Mouse (Mus musculus) C2C12 (cell line): ENCODE results near the gene Tmco2.

Experiments used
- CEBPB ChIP-seq: IDR thresholded peaks from one replicate; pipeline ENCODE4 v1.6.1; 2011; ENCODE audit warnings: low read depth, mild to moderate bottlenecking, control low read depth, moderate library complexity
- CTCF ChIP-seq: IDR thresholded peaks from one replicate; pipeline ENCODE4 v1.5.1; 2011; ENCODE audit not compliant: control insufficient read depth, insufficient read depth, insufficient read length
- FOSL1 ChIP-seq: IDR thresholded peaks from one replicate; pipeline ENCODE4 v1.8.0; 2011; ENCODE audit warnings: mild to moderate bottlenecking, low read length; ENCODE audit not compliant: poor library complexity, insufficient read depth, severe bottlenecking
- MAX ChIP-seq: IDR thresholded peaks from one replicate; pipeline ENCODE4 v1.6.1; 2011; ENCODE audit warnings: mild to moderate bottlenecking, control low read depth
- MYOD1 ChIP-seq: IDR thresholded peaks from one replicate; pipeline ENCODE4 v1.6.1; 2011; ENCODE audit warnings: low read depth; ENCODE audit not compliant: control insufficient read depth, insufficient read length
- MYOG ChIP-seq: IDR thresholded peaks from one replicate; pipeline ENCODE4 v1.6.1; 2011; ENCODE audit not compliant: control insufficient read depth, insufficient read length; ENCODE audit errors: extremely low read depth
- USF1 ChIP-seq: IDR thresholded peaks from one replicate; pipeline ENCODE4 v1.6.1; 2011; ENCODE audit warnings: low read depth, mild to moderate bottlenecking, control low read depth, moderate library complexity

- no peak for TF ChIP-seq USF1
- no peak for TF ChIP-seq CTCF
- TF ChIP-seq MAX = no peak
- no peak for TF ChIP-seq MYOG
- TF ChIP-seq MYOD1 = no peak
- no peak for TF ChIP-seq CEBPB
- TF ChIP-seq FOSL1 = no peak
Observed at GRCm38 (mm10) chr4:121065336-121065735, 43.7 kb downstream of the Tmco2 start.
